Mouse (Mus musculus) liver, embryonic 14.5 days (tissue): Measurements from ENCODE around the gene Wdr24. TPM values are rescaled to one million over a fixed set of nuclear protein-coding genes. Genes with fewer than 3 reads are reported as not detected.
A peak's percentile ranks its signal among the peaks of the same experiment; 100 is the strongest.

Experiments used
- ATAC-seq: fragments of 200-750 bp; cut with Nextera tagmentation; 2 replicates; pipeline ENCODE4 v1.8.0; 2017; ENCODE audit warnings: moderate number of reproducible peaks, mild to moderate bottlenecking, moderate library complexity; ENCODE audit not compliant: insufficient read depth
- DNase-seq, 3 experiments: peaks; one replicate each; pipeline ENCODE4 v3.0.0-alpha.2; 2012 to 2013; ENCODE audit warnings: low read depth in 3 of 3, low spot score in 3 of 3
- H3K27ac ChIP-seq: fragments of 300-500 bp; sonication (generic); 2 replicates; pipeline ENCODE4 v1.5.1; 2014; ENCODE audit warnings: moderate library complexity, mild to moderate bottlenecking, control low read depth, inconsistent platforms
- H3K27me3 ChIP-seq: fragments of 300-500 bp; sonication (generic); 2 replicates; pipeline ENCODE4 v1.6.1; 2014; ENCODE audit warnings: mild to moderate bottlenecking, low read length, moderate library complexity; ENCODE audit not compliant: control insufficient read depth, insufficient read depth
- H3K36me3 ChIP-seq: fragments of 300-500 bp; sonication (generic); replicated peaks from 2 replicates; pipeline ENCODE4 v1.6.1; 2014; ENCODE audit warnings: low read depth; ENCODE audit not compliant: control insufficient read depth, insufficient read depth
- H3K4me1 ChIP-seq, 2 experiments: fragments of 200-500 bp in 1 of 2; fragments of 300-500 bp in 1 of 2; sonication (generic) in 1 of 2; replicated peaks; 2 replicates each; pipeline ENCODE4 v1.6.1; 2012 to 2014; ENCODE audit warnings: antibody characterized with exemption in 1 of 2, inconsistent platforms in 1 of 2, low read length in 1 of 2; ENCODE audit not compliant: control insufficient read depth in 2 of 2, insufficient read depth in 2 of 2
- H3K4me2 ChIP-seq: fragments of 300-500 bp; sonication (generic); 2 replicates; pipeline ENCODE4 v1.6.1; 2014; ENCODE audit warnings: low read depth, mild to moderate bottlenecking, control low read depth, moderate library complexity
- H3K4me3 ChIP-seq, 2 experiments: fragments of 200-500 bp in 1 of 2; fragments of 300-500 bp in 1 of 2; sonication (generic) in 1 of 2; 2 replicates each; pipeline ENCODE4 v1.5.1; 2012 to 2014; ENCODE audit warnings: low read depth in 2 of 2, low read length in 2 of 2, mild to moderate bottlenecking in 2 of 2, control low read depth in 1 of 2, inconsistent platforms in 1 of 2, moderate library complexity in 1 of 2; ENCODE audit not compliant: insufficient read depth in 1 of 2
- H3K9ac ChIP-seq: fragments of 300-500 bp; sonication (generic); replicated peaks from 2 replicates; pipeline ENCODE4 v1.6.1; 2014; ENCODE audit warnings: mild to moderate bottlenecking, control low read depth, moderate library complexity
- H3K9me3 ChIP-seq: fragments of 300-500 bp; sonication (generic); 2 replicates; pipeline ENCODE4 v1.6.1; 2016; ENCODE audit warnings: low read length, mixed read lengths; ENCODE audit not compliant: control insufficient read depth
- CTCF ChIP-seq: IDR thresholded peaks from 2 replicates; pipeline ENCODE4 v1.5.1; 2016; ENCODE audit warnings: antibody characterized with exemption, low read depth, control low read depth
- EP300 ChIP-seq: IDR thresholded peaks from 2 replicates; pipeline ENCODE4 v1.6.1; 2016; ENCODE audit warnings: antibody characterized with exemption, low read depth
- WGBS: fragments of 180-500 bp; shearing (Covaris S2); extraction: QIAGEN DNeasy Blood & Tissue Kit; methylation state at CpG from one replicate; pipeline ENCODE4 v1.1.7; 2014; ENCODE audit not compliant: insufficient replicate concordance; 5-methylcytosine and 5-hydroxymethylcytosine counted together
- polyA plus RNA-seq, 2 experiments: library from polyadenylated mRNA; depleted of rRNA in 1 of 2; stranded (reverse) in 1 of 2; unstranded in 1 of 2; fragments of >200 nt; fragmentation: Nextera tagmentation in 1 of 2; extraction: Ambion mirVana in 1 of 2; gene quantifications; 2 replicates each; pipeline versions ENCODE4 v1.2.1 to v1.2.3; 2012 to 2014

Wdr24 gene
- polyA plus RNA-seq, 2 experiments, result 9.2 to 14.3 TPM

GRCm38 (mm10) chr17:25783861-25784574 is 39.4 kb upstream of the Wdr24 start:
- ATAC-seq, result no peak
- no peak for DNase-seq
- TF ChIP-seq CTCF (no peak), EP300 (no peak)
- Histone ChIP-seq H3K27ac (no peak overlapping the region), H3K4me2 (peak overlapping the region; percentile 70), H3K4me3 (no peak overlapping the region), H3K9me3 (no peaks in the 10 kb centered on the region), H3K27me3 (no peaks in the 10 kb centered on the region), H3K36me3 (peaks cover 8% of the 10 kb centered on the region), H3K9ac (no peak overlapping the region), H3K4me1 (peaks cover 0 to 2% of the 10 kb centered on the region in 2 experiments; a peak in 1 of 4 replicates)
- 71% methylated on average over 15 of the region's 15 CpGs for WGBS

DNA sequence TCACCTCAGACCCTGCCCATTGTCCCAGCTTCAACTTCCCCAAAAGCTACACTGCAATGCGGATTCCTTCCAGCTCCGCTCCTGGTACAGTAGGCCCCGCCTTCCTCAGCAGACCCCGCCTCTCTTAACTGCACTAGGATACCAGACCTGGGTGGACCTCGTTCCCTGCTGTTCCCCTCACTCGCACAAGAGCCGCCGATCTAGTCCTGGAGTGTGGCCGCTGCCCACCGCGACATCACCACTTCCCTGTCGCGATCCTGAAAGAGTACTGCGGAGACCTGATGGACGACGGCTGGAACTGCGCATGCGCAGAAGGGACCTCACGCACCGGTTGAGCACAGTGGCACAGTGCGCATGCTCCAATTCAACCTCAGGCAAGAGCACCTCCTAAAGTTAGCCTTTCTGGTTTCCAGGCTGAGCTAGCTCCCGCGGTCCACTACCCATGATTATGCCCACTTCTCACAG is 38.1 kb upstream of the Wdr24 start, which contains the start of gene Haghl:
TSS of gene Haghl (minus strand) at position 393 of the 465 bp plus-strand sequence.
- Histone ChIP-seq H3K27me3 (no peaks in the 10 kb centered on the region), H3K4me2 (peak within 1 kb of the TSS; percentile 70), H3K27ac (peak within 1 kb of the TSS; percentile 24), H3K9me3 (no peaks in the 10 kb centered on the region), H3K4me1 (peaks cover 0 to 2% of the 10 kb centered on the region in 2 experiments; a peak in 1 of 4 replicates), H3K36me3 (peaks cover 14% of the 10 kb centered on the region), H3K9ac (peak within 1 kb of the TSS; percentile 32), H3K4me3 (peak within 1 kb of the TSS; percentile 65 to 75)
- ATAC-seq (peak; percentile 86), DNase-seq (peak; percentile 87 to 89 (median 89))
- no peak for TF ChIP-seq CTCF
- TF ChIP-seq EP300, result no peak
- WGBS, result under 1% methylated on average over 23 of the region's 23 CpGs

- 71% methylated on average over 3 of the region's 3 CpGs for WGBS
- DNase-seq (no peak), ATAC-seq (no peak)
- Histone ChIP-seq H3K4me1 (peaks cover 0 to 5% of the 10 kb centered on the region in 2 experiments; a peak in 3 of 4 replicates), H3K27me3 (no peaks in the 10 kb centered on the region), H3K36me3 (peaks cover 14% of the 10 kb centered on the region), H3K4me2 (peak within 1 kb of the TSS; percentile 70), H3K9ac (peak within 1 kb of the TSS; percentile 32), H3K27ac (peak within 1 kb of the TSS; percentile 24), H3K9me3 (no peaks in the 10 kb centered on the region), H3K4me3 (peak within 1 kb of the TSS; percentile 65 to 75)
- TF ChIP-seq CTCF, result no peak
- no peak for TF ChIP-seq EP300
Observed at GRCm38 (mm10) chr17:25786280-25786679, 37.1 kb upstream of the Wdr24 start, which contains the start of gene Ccdc78. TSS of gene Ccdc78 (plus strand) at chr17:25786580.

- Histone ChIP-seq H3K4me2 (no peak overlapping the region), H3K9me3 (no peaks in the 10 kb centered on the region), H3K27ac (no peak overlapping the region), H3K4me3 (no peak overlapping the region), H3K36me3 (peaks cover 13% of the 10 kb centered on the region), H3K27me3 (no peaks in the 10 kb centered on the region), H3K9ac (no peak overlapping the region), H3K4me1 (peaks cover 0 to 7% of the 10 kb centered on the region in 2 experiments; a peak in 3 of 4 replicates)
- DNase-seq (no peak), ATAC-seq (no peak)
- WGBS, result 81% methylated on average over 9 of the region's 9 CpGs
- no peak for TF ChIP-seq CTCF
- no peak for TF ChIP-seq EP300
Observed at GRCm38 (mm10) chr17:25786781-25787504, 36.5 kb upstream of the Wdr24 start.
